Mouse (Mus musculus): ENCODE results near the gene Zfp710. TPM values are rescaled to one million over a fixed set of nuclear protein-coding genes. Genes with fewer than 3 reads are reported as not detected.
A peak's percentile ranks its signal among the peaks of the same experiment; 100 is the strongest.

The Zfp710 gene
- polyA plus RNA-seq, 1 experiment: 0.20 TPM

- TF ChIP-seq GATA1 (IDR thresholded peaks at IDR 0.05; ENCODE audit: low read length): no peak
- no peak for TF ChIP-seq TAL1 (IDR thresholded peaks at IDR 0.05; ENCODE audit: low read length)
- Histone ChIP-seq H3K36me3 (ENCODE audit: control insufficient read depth) (peaks cover 74% of the 10 kb centered on the region), H3K4me1 (ENCODE audit: control insufficient read depth) (no peaks in the 10 kb centered on the region), H3K27me3 (ENCODE audit: control insufficient read depth) (no peaks in the 10 kb centered on the region), H3K9me3 (ENCODE audit: control insufficient read depth, low read length) (no peaks in the 10 kb centered on the region), H3K4me3 (replicated peaks) (no peak overlapping the region)
Observed at GRCm38 (mm10) chr7:80094481-80094880, 69.9 kb downstream of the Zfp710 start.

- TF ChIP-seq GATA1 (IDR thresholded peaks at IDR 0.05; ENCODE audit: low read length) (no peak), TAL1 (IDR thresholded peaks at IDR 0.05; ENCODE audit: low read length) (no peak)
- no peaks in the 10 kb centered on the region for H3K27me3 ChIP-seq (ENCODE audit: control insufficient read depth)
- no peaks in the 10 kb centered on the region for H3K4me1 ChIP-seq (ENCODE audit: control insufficient read depth)
- peaks cover 78% of the 10 kb centered on the region for H3K36me3 ChIP-seq (ENCODE audit: control insufficient read depth)
- H3K4me3 ChIP-seq (replicated peaks): no peak overlapping the region
- no peaks in the 10 kb centered on the region for H3K9me3 ChIP-seq (ENCODE audit: control insufficient read depth, low read length)
Observed at GRCm38 (mm10) chr7:80095598-80096309, 71.1 kb downstream of the Zfp710 start.

GRCm38 (mm10) chr7:80098389-80098976 is 73.9 kb downstream of the Zfp710 start:
- no peak overlapping the region for H3K4me3 ChIP-seq (replicated peaks)
- no peaks in the 10 kb centered on the region for H3K27me3 ChIP-seq (ENCODE audit: control insufficient read depth)
- no peaks in the 10 kb centered on the region for H3K9me3 ChIP-seq (ENCODE audit: control insufficient read depth, low read length)
- H3K4me1 ChIP-seq (ENCODE audit: control insufficient read depth): no peaks in the 10 kb centered on the region
- H3K36me3 ChIP-seq (ENCODE audit: control insufficient read depth): peaks cover 74% of the 10 kb centered on the region
- TF ChIP-seq GATA1 (IDR thresholded peaks at IDR 0.05; ENCODE audit: low read length) (no peak), TAL1 (IDR thresholded peaks at IDR 0.05; ENCODE audit: low read length) (no peak)

GRCm38 (mm10) chr7:80103335-80103734 is 78.7 kb downstream of the Zfp710 start:
- peaks cover 41% of the 10 kb centered on the region for H3K36me3 ChIP-seq (ENCODE audit: control insufficient read depth)
- H3K4me3 ChIP-seq (replicated peaks): no peak overlapping the region
- TF ChIP-seq GATA1 (IDR thresholded peaks at IDR 0.05; ENCODE audit: low read length): no peak
- TF ChIP-seq TAL1 (IDR thresholded peaks at IDR 0.05; ENCODE audit: low read length): no peak
- peaks cover 9% of the 10 kb centered on the region for H3K9me3 ChIP-seq (ENCODE audit: control insufficient read depth, low read length)
- no peaks in the 10 kb centered on the region for H3K4me1 ChIP-seq (ENCODE audit: control insufficient read depth)
- H3K27me3 ChIP-seq (ENCODE audit: control insufficient read depth): no peaks in the 10 kb centered on the region

- Histone ChIP-seq H3K9me3 (ENCODE audit: control insufficient read depth, low read length) (peaks cover 9% of the 10 kb centered on the region), H3K36me3 (ENCODE audit: control insufficient read depth) (peaks cover 17% of the 10 kb centered on the region), H3K27me3 (ENCODE audit: control insufficient read depth) (no peaks in the 10 kb centered on the region), H3K4me3 (replicated peaks) (no peak overlapping the region), H3K4me1 (ENCODE audit: control insufficient read depth) (peaks cover 9% of the 10 kb centered on the region)
- TF ChIP-seq GATA1 (IDR thresholded peaks at IDR 0.05; ENCODE audit: low read length) (no peak), TAL1 (IDR thresholded peaks at IDR 0.05; ENCODE audit: low read length) (no peak)
Observed at GRCm38 (mm10) chr7:80105637-80106390, 81.2 kb downstream of the Zfp710 start.

- Histone ChIP-seq H3K4me1 (ENCODE audit: control insufficient read depth) (peaks cover 16% of the 10 kb centered on the region), H3K36me3 (ENCODE audit: control insufficient read depth) (peaks cover 13% of the 10 kb centered on the region), H3K27me3 (ENCODE audit: control insufficient read depth) (no peaks in the 10 kb centered on the region), H3K4me3 (replicated peaks) (no peak overlapping the region), H3K9me3 (ENCODE audit: control insufficient read depth, low read length) (peaks cover 9% of the 10 kb centered on the region)
- TF ChIP-seq TAL1 (IDR thresholded peaks at IDR 0.05; ENCODE audit: low read length) (no peak), GATA1 (IDR thresholded peaks at IDR 0.05; ENCODE audit: low read length) (no peak)
Observed at GRCm38 (mm10) chr7:80106441-80106840, 81.8 kb downstream of the Zfp710 start.

- Histone ChIP-seq H3K36me3 (ENCODE audit: control insufficient read depth) (peaks cover 5% of the 10 kb centered on the region), H3K4me1 (ENCODE audit: control insufficient read depth) (peaks cover 58% of the 10 kb centered on the region)
- TF ChIP-seq GATA1 (IDR thresholded peaks at IDR 0.05; ENCODE audit: low read length) (no peak), TAL1 (IDR thresholded peaks at IDR 0.05; ENCODE audit: low read length) (no peak)
Observed at GRCm38 (mm10) chr7:80111066-80112045, 86.7 kb downstream of the Zfp710 start.

GRCm38 (mm10) chr7:80113989-80114388 is 89.4 kb downstream of the Zfp710 start:
- Histone ChIP-seq H3K4me3 (replicated peaks) (peak overlapping the region; percentile 82), H3K4me1 (ENCODE audit: control insufficient read depth) (peaks cover 58% of the 10 kb centered on the region), H3K9me3 (ENCODE audit: control insufficient read depth, low read length) (no peaks in the 10 kb centered on the region), H3K36me3 (ENCODE audit: control insufficient read depth) (no peaks in the 10 kb centered on the region), H3K27me3 (ENCODE audit: control insufficient read depth) (no peaks in the 10 kb centered on the region)
- TF ChIP-seq TAL1 (IDR thresholded peaks at IDR 0.05; ENCODE audit: low read length) (no peak), GATA1 (IDR thresholded peaks at IDR 0.05; ENCODE audit: low read length) (no peak)

More at GRCm38 (mm10) chr7:80111066-80112045, 86.7 kb downstream of the Zfp710 start:
- H3K27me3 ChIP-seq (ENCODE audit: control insufficient read depth): no peaks in the 10 kb centered on the region
- peaks cover 7% of the 10 kb centered on the region for H3K9me3 ChIP-seq (ENCODE audit: control insufficient read depth, low read length)
- no peak overlapping the region for H3K4me3 ChIP-seq (replicated peaks)
